Mouse (Mus musculus): ENCODE measurements at regions not wholly inside any gene's neighbourhood (a gene's known extent, or its start where the extent isn't known, plus 50 kb on each side); places are given as distances from the start of the nearest gene placed in this dataset.

GRCm38 (mm10) chr12:35308537-35308936, 226.3 kb downstream of the Ahr start:
- Histone ChIP-seq H3K36me3 (replicated peaks; ENCODE audit: control insufficient read depth, insufficient read depth, low read depth) (no peaks in the 10 kb centered on the region), H3K27me3 (ENCODE audit: control insufficient read depth, insufficient read depth, low read length) (no peaks in the 10 kb centered on the region), H3K4me2 (ENCODE audit: low read depth) (no peak overlapping the region), H3K27ac (no peak overlapping the region), H3K4me1 (replicated peaks; ENCODE audit: control insufficient read depth in 2 of 2, insufficient read depth in 2 of 2, low read length in 1 of 2) (no peaks in the 10 kb centered on the region; a peak in 1 of 4 replicates), H3K4me3 (ENCODE audit: insufficient read depth in 1 of 2, low read depth in 2 of 2, low read length in 2 of 2) (no peak overlapping the region), H3K9ac (replicated peaks) (no peak overlapping the region), H3K9me3 (ENCODE audit: control insufficient read depth, low read length) (no peaks in the 10 kb centered on the region)
- ATAC-seq (ENCODE audit: insufficient read depth) (no peak), DNase-seq (ENCODE audit: low read depth in 3 of 3, low spot score in 3 of 3) (no peak)
- TF ChIP-seq CTCF (IDR thresholded peaks at IDR 0.05; ENCODE audit: low read depth) (no peak), EP300 (IDR thresholded peaks at IDR 0.05; ENCODE audit: low read depth) (no peak)

- no peak for TF ChIP-seq EP300 (IDR thresholded peaks at IDR 0.05; ENCODE audit: low read depth)
- no peak for TF ChIP-seq CTCF (IDR thresholded peaks at IDR 0.05; ENCODE audit: low read depth)
- Histone ChIP-seq H3K4me1 (replicated peaks; ENCODE audit: control insufficient read depth in 2 of 2, insufficient read depth in 2 of 2, low read length in 1 of 2) (no peaks in the 10 kb centered on the region), H3K9me3 (ENCODE audit: control insufficient read depth, low read length) (no peaks in the 10 kb centered on the region), H3K27ac (no peak overlapping the region), H3K36me3 (replicated peaks; ENCODE audit: control insufficient read depth, insufficient read depth, low read depth) (no peaks in the 10 kb centered on the region), H3K4me2 (ENCODE audit: low read depth) (no peak overlapping the region), H3K9ac (replicated peaks) (no peak overlapping the region), H3K27me3 (ENCODE audit: control insufficient read depth, insufficient read depth, low read length) (no peaks in the 10 kb centered on the region), H3K4me3 (ENCODE audit: insufficient read depth in 1 of 2, low read depth in 2 of 2, low read length in 2 of 2) (no peak overlapping the region)
- DNase-seq (ENCODE audit: low read depth in 3 of 3, low spot score in 3 of 3) (no peak), ATAC-seq (ENCODE audit: insufficient read depth) (no peak)
- WGBS (ENCODE audit: insufficient replicate concordance) = 57% methylated on average over 3 of the region's 3 CpGs
Observed at GRCm38 (mm10) chr12:35303764-35304717, 230.8 kb downstream of the Ahr start.

GRCm38 (mm10) chr12:35303188-35303587, 231.7 kb downstream of the Ahr start:
- no peak for ATAC-seq (ENCODE audit: insufficient read depth)
- no peak overlapping the region for H3K9ac ChIP-seq (replicated peaks)
- WGBS (ENCODE audit: insufficient replicate concordance) = 44% methylated on average over 2 of the region's 2 CpGs

GRCm38 (mm10) chr12:35294668-35295067, 240.2 kb downstream of the Ahr start:
- WGBS (ENCODE audit: insufficient replicate concordance) = 57% methylated on average over 1 of the region's 1 CpGs
- Histone ChIP-seq H3K27ac (no peak overlapping the region), H3K4me3 (ENCODE audit: insufficient read depth in 1 of 2, low read depth in 2 of 2, low read length in 2 of 2) (no peak overlapping the region), H3K9me3 (ENCODE audit: control insufficient read depth, low read length) (no peaks in the 10 kb centered on the region), H3K27me3 (ENCODE audit: control insufficient read depth, insufficient read depth, low read length) (no peaks in the 10 kb centered on the region), H3K36me3 (replicated peaks; ENCODE audit: control insufficient read depth, insufficient read depth, low read depth) (no peaks in the 10 kb centered on the region), H3K4me2 (ENCODE audit: low read depth) (no peak overlapping the region), H3K4me1 (replicated peaks; ENCODE audit: control insufficient read depth in 2 of 2, insufficient read depth in 2 of 2, low read length in 1 of 2) (no peaks in the 10 kb centered on the region), H3K9ac (replicated peaks) (no peak overlapping the region)
- ATAC-seq (ENCODE audit: insufficient read depth) (no peak), DNase-seq (ENCODE audit: low read depth in 3 of 3, low spot score in 3 of 3) (no peak)
- TF ChIP-seq CTCF (IDR thresholded peaks at IDR 0.05; ENCODE audit: low read depth) (no peak), EP300 (IDR thresholded peaks at IDR 0.05; ENCODE audit: low read depth) (no peak)

More at GRCm38 (mm10) chr12:35303188-35303587, 231.7 kb downstream of the Ahr start:
- H3K4me3 ChIP-seq (ENCODE audit: insufficient read depth in 1 of 2, low read depth in 2 of 2, low read length in 2 of 2) = no peak overlapping the region
- no peaks in the 10 kb centered on the region for H3K27me3 ChIP-seq (ENCODE audit: control insufficient read depth, insufficient read depth, low read length)
- H3K9me3 ChIP-seq (ENCODE audit: control insufficient read depth, low read length) = no peaks in the 10 kb centered on the region
- no peaks in the 10 kb centered on the region for H3K4me1 ChIP-seq (replicated peaks; ENCODE audit: control insufficient read depth in 2 of 2, insufficient read depth in 2 of 2, low read length in 1 of 2)
- DNase-seq (ENCODE audit: low read depth in 3 of 3, low spot score in 3 of 3) = no peak
- H3K27ac ChIP-seq = no peak overlapping the region
- no peaks in the 10 kb centered on the region for H3K36me3 ChIP-seq (replicated peaks; ENCODE audit: control insufficient read depth, insufficient read depth, low read depth)
- H3K4me2 ChIP-seq (ENCODE audit: low read depth) = no peak overlapping the region
- TF ChIP-seq EP300 (IDR thresholded peaks at IDR 0.05; ENCODE audit: low read depth) = no peak
- TF ChIP-seq CTCF (IDR thresholded peaks at IDR 0.05; ENCODE audit: low read depth) = no peak

- H3K9me3 ChIP-seq (ENCODE audit: control insufficient read depth, low read length) = no peaks in the 10 kb centered on the region
- TF ChIP-seq EP300 (IDR thresholded peaks at IDR 0.05; ENCODE audit: low read depth) (no peak), CTCF (IDR thresholded peaks at IDR 0.05; ENCODE audit: low read depth) (no peak)
- H3K4me2 ChIP-seq (ENCODE audit: low read depth) = no peak overlapping the region
- H3K4me3 ChIP-seq (ENCODE audit: insufficient read depth in 1 of 2, low read depth in 2 of 2, low read length in 2 of 2) = no peak overlapping the region
- H3K27me3 ChIP-seq (ENCODE audit: control insufficient read depth, insufficient read depth, low read length) = no peaks in the 10 kb centered on the region
- H3K4me1 ChIP-seq (replicated peaks; ENCODE audit: control insufficient read depth in 2 of 2, insufficient read depth in 2 of 2, low read length in 1 of 2) = no peaks in the 10 kb centered on the region
- DNase-seq (ENCODE audit: low read depth in 3 of 3, low spot score in 3 of 3) (no peak), ATAC-seq (ENCODE audit: insufficient read depth) (no peak)
- WGBS (ENCODE audit: insufficient replicate concordance) = 56% methylated on average over 2 of the region's 2 CpGs
- H3K27ac ChIP-seq = no peak overlapping the region
- no peak overlapping the region for H3K9ac ChIP-seq (replicated peaks)
- no peaks in the 10 kb centered on the region for H3K36me3 ChIP-seq (replicated peaks; ENCODE audit: control insufficient read depth, insufficient read depth, low read depth)
Observed at GRCm38 (mm10) chr12:35293566-35293965, 241.3 kb downstream of the Ahr start.
